Mouse (Mus musculus) brain, embryonic 14.5 days (tissue): ENCODE measurements around the gene Smarca2.

Experiments used
- CTCF ChIP-seq: fragments of 200-500 bp; IDR thresholded peaks from 2 replicates; pipeline ENCODE4 v1.5.1; 2012; ENCODE audit warnings: inconsistent platforms, mild to moderate bottlenecking, moderate library complexity, borderline replicate concordance; ENCODE audit not compliant: insufficient read depth, insufficient read length; ENCODE audit errors: extremely low read depth
- POLR2A ChIP-seq: fragments of 200-500 bp; IDR thresholded peaks from 2 replicates; pipeline ENCODE4 v1.6.1; 2012; ENCODE audit warnings: mild to moderate bottlenecking, inconsistent platforms, borderline replicate concordance; ENCODE audit not compliant: poor library complexity, insufficient read depth, insufficient read length, severe bottlenecking; ENCODE audit errors: extremely low read depth

GRCm38 (mm10) chr19:26606321-26607155 lies 1.7 kb downstream of the Smarca2 start:
- TF ChIP-seq CTCF = peak; percentile 10; the same call in 1 of the 2 replicates
- no peak for TF ChIP-seq POLR2A
